Mouse (Mus musculus): ENCODE results near the gene Rasgrp4.
"Not testable (repeated sequence)": the region's sequence is repeated elsewhere in the genome, so short reads cannot be mapped to it uniquely, and the experiment has no call there.

Gene Rasgrp4

GRCm38 (mm10) chr7:29134693-29135386, at the start of gene Rasgrp4:
TSS of gene Rasgrp4 (plus strand) at chr7:29134851.
- DNase-seq (ENCODE audit: low read depth, low spot score): no peak

GRCm38 (mm10) chr7:29085981-29086380, 48.7 kb upstream of the Rasgrp4 start:
- no peak for DNase-seq (ENCODE audit: low read depth, low spot score)

- no peak for DNase-seq (ENCODE audit: low read depth, low spot score)
Measured at GRCm38 (mm10) chr7:29086902-29087301, 47.7 kb upstream of the Rasgrp4 start.

- DNase-seq (ENCODE audit: low read depth, low spot score): peak; percentile 88
Measured at GRCm38 (mm10) chr7:29088817-29089216, 45.8 kb upstream of the Rasgrp4 start.

- no peak for DNase-seq (ENCODE audit: low read depth, low spot score)
Measured at GRCm38 (mm10) chr7:29097131-29097530, 37.5 kb upstream of the Rasgrp4 start.

GRCm38 (mm10) chr7:29101286-29102017, 33.2 kb upstream of the Rasgrp4 start:
- DNase-seq (ENCODE audit: low read depth, low spot score): no peak

- peak; percentile 20 for DNase-seq (ENCODE audit: low read depth, low spot score)
Measured at GRCm38 (mm10) chr7:29108992-29109955, 25.4 kb upstream of the Rasgrp4 start.

- no peak for DNase-seq (ENCODE audit: low read depth, low spot score)
Measured at GRCm38 (mm10) chr7:29118142-29118851, 16.4 kb upstream of the Rasgrp4 start.

GRCm38 (mm10) chr7:29119526-29119925, 15.1 kb upstream of the Rasgrp4 start:
- no peak for DNase-seq (ENCODE audit: low read depth, low spot score)

- no peak for DNase-seq (ENCODE audit: low read depth, low spot score)
Measured at GRCm38 (mm10) chr7:29122821-29123220, 11.8 kb upstream of the Rasgrp4 start.

- no peak for DNase-seq (ENCODE audit: low read depth, low spot score)
Measured at GRCm38 (mm10) chr7:29123531-29124358, 10.9 kb upstream of the Rasgrp4 start.

GRCm38 (mm10) chr7:29124970-29125369, 9.7 kb upstream of the Rasgrp4 start, which contains the start of gene Ryr1:
TSS of gene Ryr1 (minus strand) at chr7:29125179.
- DNase-seq (ENCODE audit: low read depth, low spot score): peak; percentile 20

- peak; percentile 60 for DNase-seq (ENCODE audit: low read depth, low spot score)
Measured at GRCm38 (mm10) chr7:29126173-29126915, 8.3 kb upstream of the Rasgrp4 start.

GRCm38 (mm10) chr7:29128725-29129124, 5.9 kb upstream of the Rasgrp4 start:
- peak; percentile 40 for DNase-seq (ENCODE audit: low read depth, low spot score)

- DNase-seq (ENCODE audit: low read depth, low spot score): no peak
Measured at GRCm38 (mm10) chr7:29134230-29134629, 421 bp upstream of the Rasgrp4 start.

GRCm38 (mm10) chr7:29137429-29137828, 2.8 kb downstream of the Rasgrp4 start:
- no peak for DNase-seq (ENCODE audit: low read depth, low spot score)

- DNase-seq (ENCODE audit: low read depth, low spot score): not testable (repeated sequence)
Measured at GRCm38 (mm10) chr7:29139237-29139636, 4.6 kb downstream of the Rasgrp4 start.

- DNase-seq (ENCODE audit: low read depth, low spot score): no peak
Measured at GRCm38 (mm10) chr7:29141416-29141815, 6.8 kb downstream of the Rasgrp4 start.

- DNase-seq (ENCODE audit: low read depth, low spot score): no peak
Measured at GRCm38 (mm10) chr7:29144006-29144405, 9.4 kb downstream of the Rasgrp4 start.
